Mouse (Mus musculus) cerebellum, adult 9-10 months (tissue): ENCODE measurements at regions not wholly inside any gene's neighbourhood (a gene's known extent, or its start where the extent isn't known, plus 50 kb on each side); places are given as distances from the start of the nearest gene placed in this dataset.
A peak's percentile ranks its signal among the peaks of the same experiment; 100 is the strongest.

Source experiments
- DNase-seq: peaks from one replicate; pipeline ENCODE4 v3.0.0; 2022

DNA sequence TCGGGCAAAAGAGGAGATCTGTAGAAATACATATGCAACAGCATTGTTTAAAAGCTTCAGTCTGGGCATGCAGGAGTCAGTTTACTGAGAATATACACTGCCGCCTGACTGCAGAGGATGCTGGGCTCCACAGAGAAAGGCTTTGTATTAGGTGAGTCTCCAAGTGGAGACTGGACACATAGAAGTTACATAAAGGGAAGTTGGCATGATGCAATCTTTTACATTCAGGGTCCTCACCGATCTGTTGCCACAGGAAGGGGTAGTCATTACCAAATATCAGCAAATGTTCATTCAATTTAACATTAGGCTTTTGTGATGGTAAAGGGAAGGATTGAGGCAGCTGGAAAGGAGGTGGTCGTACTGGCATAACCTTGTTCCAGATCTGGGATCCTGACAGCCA is 89.7 kb upstream of the Arntl start:
- no peak for DNase-seq

DNA sequence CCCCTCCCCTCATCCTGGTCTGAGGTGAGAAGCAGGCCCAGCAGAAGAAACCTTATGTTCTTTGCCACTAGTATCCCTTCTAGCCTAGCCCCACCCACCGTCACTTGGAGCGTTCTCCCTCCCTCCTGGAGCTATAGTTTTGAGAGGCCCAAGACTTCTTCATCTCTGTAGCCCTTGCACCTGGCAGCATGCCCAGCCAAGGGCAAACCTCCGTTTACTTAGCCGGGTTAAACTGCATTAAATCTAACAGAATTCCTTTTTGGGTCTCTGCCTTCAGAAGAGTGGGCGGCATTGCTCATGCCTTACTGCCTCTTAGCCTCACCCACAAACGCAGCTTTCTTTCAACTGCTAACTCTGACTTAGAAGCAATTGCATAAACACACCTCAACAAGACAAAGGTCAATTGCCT is 85.3 kb upstream of the Arntl start:
- DNase-seq: no peak

DNA sequence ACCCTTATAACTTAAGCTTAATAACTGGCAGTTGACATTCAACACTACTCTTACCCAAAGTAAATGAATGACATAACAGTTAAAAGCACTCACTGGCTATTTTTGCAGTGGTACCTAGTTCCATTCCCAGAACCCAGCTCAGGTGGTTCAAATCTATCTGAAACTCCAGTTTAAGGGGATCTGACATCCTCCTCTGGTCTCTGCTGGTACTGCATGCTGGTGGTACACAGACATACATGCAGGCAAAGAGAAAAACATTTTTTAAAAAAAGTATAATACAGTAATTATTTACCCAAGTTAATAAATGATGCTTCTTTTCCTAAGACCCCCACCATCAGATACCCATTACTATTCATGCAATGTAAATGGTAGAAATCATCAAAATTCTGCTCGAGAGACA is 81.3 kb upstream of the Arntl start:
- no peak for DNase-seq

DNA sequence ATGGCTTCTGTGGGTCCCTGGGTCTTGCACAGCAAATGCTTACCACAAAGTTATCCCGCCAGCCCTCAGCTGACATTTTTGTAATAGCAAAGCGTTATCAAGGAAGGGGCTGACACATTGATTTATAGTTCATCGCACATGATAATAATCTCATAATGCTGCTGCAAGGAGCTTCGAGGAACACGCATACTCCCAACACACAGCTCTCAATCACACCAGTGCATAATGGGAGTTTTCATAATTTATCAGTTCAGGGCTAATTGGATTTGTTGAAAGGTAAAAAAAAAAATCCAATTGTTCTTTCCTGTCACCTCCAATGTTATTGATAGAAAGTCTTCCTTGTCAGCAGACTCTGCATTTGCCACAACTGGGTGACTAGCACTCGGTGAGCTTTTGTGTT is 76.7 kb upstream of the Arntl start:
- no peak for DNase-seq

DNA sequence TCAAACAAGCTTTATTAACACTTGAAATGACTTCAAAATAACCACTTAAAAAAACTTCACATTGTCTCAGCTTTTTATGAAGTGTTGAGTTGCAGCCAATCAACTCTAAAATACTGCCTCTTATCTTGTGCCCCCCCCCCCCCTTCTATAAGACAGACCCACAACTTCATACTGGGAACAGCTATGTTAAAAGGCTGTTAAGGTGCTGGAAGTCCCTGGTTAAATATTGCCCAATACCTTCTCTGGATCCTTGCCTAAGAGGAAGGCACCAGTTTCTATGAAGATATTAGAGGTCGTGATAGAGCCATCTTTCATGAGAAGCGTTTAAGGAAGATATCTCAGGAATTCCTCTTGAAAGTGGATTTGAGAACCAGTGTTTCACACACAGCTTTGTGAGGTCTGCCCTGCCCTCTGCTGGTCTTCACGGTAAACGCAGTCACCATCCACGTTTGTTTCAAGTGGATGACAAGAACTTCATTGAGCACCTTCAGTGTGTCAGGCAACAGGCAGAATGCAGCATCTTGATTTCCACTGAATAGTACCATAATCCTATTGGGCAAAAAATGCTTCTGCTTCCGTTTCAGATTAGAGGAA is 75.2 kb upstream of the Arntl start:
- DNase-seq: peak; percentile 90

DNA sequence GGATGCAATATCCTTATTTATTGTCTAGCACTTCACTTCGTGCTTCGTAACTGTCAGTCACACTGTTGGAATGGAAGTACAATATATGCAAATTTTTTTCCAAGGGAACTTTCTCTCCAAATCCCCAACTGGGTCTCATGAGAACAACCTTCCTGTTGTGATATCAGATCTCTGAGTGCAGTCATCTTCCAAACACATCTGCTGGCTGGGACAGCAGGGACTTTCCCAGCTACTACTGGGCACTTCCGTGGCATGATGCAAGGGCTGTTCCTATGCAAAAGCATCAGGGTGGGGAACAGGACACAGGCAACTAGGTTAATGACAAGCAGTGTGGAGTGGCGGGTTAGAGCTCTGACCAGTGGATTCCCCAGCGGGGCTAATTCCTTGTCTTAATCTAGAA is 73.4 kb upstream of the Arntl start:
- DNase-seq: no peak

DNA sequence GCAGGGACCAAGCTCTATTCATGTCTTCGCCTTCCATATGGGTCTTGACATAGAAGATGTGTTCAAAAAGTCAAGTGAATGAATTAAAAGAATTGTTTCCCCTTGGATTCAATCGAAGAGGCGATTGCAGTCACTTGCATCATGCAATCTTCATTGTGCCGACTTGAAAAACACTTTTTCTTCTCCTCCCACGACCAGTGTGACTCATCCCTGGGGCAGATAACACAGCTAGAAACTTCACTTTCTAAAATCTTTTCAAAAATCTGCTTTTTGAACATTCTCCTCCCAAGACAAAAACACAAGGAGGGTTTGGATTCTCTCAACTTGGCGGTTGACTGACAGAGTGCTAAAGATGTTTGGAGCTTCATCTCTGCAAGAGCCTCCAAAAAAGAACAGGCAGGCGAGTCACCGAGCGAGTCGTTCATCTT is 67.2 kb upstream of the Arntl start:
- DNase-seq: no peak

DNA sequence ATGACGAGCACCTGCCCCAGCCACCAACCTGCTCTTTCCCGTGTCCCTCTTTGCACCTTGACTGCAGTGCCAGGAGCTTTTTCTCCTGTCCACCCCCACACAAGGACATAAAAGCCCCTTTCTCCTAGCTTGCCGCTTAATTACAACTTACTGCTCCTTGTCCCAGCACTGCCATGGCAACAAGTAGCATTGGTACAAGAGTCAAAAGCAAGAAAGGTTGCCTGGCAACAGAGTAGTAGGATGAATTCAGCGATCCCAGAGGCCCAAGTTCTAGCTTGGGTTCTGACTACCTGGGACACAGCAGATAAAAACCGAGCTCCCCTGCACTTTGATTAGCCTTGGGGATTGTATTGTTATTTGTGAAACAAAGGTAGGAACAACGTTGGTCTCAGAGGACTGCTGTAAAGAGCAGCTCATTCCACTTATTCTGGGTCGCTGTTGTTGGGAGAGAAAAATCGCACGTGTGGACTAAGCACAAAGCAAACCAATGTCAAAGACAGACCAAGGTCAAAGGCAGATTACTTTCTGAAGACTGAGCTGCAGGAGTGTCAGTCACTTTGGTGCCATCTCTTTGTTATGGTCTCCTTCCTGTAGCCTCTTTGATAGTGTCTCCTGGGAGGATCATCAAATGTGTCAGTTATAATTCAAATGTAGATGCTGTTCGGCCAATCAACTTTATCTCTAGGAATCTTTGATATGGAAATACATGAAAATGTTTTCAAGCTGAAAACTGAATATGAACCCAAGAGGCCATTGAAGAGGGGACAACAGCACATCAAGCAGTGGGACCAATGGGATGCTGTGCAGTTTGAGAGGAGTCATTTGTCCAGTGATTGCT is 65.2 kb upstream of the Arntl start:
- no peak for DNase-seq

DNA sequence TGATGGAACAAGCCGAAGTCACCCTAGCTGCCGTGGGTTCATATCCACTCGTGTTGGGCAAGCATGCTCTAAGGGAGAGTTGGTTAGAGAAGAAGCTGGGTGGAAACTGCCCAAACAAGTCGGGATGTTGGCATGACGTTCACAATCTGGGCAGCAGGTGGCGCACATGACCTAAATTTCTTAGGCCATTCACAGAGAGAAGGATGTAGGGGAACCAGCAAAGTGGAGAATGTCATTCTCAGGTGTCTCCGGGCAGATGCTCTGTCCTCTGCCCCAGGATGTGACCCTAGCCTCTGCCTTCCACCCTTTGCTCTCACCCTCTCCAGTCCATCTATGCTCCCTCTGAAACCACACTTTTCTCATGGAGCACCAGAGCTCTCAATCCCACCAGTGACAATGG is 63.7 kb upstream of the Arntl start:
- peak; percentile 89 for DNase-seq

DNA sequence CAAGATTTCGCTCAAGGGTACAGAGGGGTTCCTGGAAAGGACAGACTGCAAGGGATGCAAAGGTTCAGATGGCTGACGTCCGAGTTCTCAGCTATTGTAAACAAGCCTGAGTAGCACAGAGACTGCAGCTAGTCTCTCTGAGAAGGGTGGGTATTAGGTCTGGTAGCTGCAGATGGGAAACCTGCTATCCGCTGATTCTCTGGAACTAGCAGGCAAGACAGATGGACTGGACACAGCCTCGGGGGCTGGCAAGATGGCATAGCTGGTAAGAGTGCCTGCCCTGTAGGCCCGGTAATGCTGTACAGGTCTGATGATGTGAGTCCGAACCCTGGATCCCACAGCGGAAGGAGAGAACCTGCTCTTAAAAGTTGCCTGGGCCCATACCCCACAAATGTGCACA is 62.2 kb upstream of the Arntl start:
- DNase-seq: no peak

DNA sequence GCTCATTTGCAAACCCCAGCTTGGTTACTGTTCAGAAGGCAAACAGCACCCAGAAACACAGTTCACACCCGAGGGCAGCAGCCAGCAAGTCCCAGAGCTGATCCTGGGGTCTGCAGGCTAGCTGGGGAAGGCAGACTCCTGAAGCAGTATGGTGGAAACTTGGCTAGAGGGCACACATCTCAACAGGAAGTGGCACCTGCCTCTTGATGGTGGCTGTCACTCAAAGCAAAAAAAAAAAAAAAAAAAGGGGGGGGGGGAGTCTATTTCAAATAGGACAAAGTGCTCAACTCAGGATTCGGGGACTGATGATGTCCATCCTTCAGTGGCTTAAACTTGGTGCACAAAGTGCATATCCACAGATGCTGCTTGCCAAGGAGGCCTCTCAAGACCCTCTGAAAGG is 61.2 kb upstream of the Arntl start:
- DNase-seq: no peak

DNA sequence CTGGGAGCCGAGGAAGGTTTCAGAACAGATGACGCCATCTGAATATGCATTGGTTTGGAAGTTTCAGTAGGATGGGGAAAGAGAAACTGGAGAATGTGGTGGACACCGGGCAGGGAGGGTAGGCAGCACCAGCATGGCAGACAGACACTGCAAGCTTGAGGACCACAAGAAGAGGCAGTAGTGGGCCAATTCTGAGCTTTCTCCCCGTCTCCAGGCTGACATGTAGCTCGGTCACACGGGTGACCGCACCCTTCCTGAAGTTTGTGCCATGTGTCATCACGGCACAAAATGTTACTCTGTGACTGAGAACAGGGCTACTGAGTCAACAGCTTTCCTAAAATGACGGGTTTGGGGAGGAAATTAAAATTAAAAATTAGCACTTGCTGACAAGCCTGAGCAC is 60.7 kb upstream of the Arntl start:
- DNase-seq: no peak

DNA sequence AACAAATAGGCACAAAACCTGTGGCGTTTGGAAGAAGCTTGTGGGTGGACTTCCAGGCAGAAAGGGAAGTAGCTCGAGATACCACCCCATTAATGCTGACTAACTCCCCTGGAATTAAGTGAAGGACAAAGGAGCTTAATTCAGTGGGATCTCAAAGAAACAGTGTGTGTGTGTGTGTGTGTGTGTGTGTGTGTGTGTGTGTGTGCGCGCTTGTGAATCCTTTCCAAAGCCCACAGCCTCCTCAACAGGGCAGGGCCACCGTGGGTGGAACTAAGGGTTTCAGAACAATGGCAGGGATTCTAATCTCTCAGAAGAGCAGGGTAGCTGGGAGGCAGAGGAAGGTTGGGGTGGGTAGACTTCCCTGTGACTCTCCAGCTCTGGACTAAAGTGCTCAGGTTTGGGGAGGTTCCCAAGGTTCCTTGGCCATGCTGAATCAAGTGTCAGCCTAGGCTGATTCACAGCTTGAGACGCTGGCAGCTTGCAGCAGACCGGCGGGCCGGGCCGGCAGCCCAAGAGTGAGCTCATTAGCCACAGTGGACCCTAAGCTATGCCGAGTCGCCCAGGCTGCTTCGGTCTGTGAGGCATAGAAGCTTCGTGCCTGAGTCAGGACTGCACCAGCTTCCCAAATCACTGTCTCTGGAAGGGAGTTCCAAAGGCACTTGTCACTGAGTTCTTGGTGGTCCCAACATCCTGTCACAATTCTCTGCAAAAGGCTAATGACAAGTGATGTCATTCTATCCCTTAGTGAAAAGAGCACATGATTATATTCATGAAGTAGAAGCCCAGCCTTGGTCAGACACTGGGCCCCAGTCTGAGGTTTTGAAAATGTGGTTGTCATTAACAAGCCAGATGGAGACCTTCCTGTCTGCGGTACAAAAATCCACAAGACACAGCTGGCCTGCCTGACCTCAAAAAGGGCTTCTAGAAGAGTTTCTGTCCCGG is 59.6 kb upstream of the Arntl start:
- DNase-seq: peak; percentile 69

DNA sequence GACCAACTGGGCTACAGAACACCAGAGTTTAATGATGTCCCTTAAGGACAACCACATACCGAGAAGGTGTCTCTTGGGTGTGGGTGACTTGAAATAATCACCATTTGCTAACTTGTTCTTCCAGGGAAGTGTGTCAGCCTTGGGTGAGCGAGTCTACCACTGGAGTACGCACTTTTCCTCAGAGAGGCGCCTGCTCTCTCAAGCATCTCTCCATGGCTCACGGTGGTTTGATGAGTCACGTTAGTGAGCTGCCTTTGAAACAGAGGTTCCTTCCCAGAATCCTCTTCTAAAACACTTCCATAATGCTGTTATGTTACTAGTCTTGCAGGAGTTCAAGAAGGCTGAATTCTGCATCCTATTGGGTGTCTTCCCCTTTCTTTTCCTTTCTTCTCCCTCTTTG is 58.6 kb upstream of the Arntl start:
- DNase-seq: no peak

DNA sequence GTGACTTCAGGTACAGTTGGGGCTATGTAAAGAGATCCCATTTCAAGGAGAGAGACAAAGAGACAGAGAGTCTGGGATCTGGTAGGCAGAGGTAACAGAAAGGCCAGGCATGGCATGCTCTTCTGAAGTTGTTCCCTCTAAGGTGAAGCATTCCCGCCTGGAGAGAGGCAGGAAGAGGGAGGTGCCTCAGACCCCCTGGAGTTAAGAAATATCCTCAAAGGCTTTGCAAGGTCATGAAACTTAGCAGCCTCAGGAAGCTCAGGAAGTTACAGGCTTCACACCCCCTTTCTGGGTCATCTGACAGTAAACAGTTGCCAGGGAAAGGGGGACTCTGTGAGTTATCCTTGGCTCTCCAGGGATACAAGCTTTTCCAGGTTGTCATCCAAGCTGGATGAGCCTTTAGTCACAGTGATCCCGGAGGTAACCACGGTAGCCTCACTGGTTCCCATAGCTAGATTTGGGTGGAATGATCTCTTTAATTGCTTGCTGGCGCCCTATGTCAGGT is 57.2 kb upstream of the Arntl start:
- no peak for DNase-seq

DNA sequence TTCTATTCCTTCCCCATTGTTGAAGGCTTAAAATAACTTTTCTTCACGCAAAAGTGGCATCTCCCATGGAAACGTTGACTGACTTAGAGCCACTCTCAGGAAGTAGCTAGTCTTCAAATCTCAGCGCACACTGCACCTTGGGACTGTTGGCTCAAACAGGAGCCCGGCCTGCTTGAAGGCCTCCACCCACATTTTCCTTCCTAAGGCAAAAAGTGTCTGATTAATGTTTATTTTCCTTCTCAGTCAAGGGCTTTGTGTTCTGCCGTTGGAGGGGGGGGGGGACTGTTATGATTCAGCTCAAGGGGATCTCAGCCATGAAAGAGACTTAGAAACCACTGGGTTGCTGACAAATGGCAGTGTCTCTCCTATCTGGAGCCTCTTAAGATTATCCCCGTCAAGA is 56.5 kb upstream of the Arntl start:
- no peak for DNase-seq

DNA sequence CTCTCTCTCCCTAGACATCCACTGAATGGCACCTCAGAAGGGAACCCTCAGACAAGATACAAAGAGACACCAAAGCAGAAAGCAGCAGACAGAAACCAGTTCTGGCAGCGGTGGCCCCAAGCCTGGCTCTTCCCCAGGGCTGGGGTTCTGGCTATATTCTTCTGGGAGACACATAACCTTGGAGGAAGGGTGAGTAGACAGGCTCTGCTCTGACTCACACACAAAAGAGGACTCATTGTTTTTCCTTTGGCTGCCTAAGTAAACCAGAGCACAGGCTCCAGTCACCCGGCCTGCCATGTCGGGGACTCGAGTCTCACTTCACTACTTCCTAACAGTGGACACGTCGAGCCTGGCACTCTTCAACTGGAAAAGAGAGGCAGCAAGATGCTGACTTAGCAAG is 55.8 kb upstream of the Arntl start:
- DNase-seq: no peak

DNA sequence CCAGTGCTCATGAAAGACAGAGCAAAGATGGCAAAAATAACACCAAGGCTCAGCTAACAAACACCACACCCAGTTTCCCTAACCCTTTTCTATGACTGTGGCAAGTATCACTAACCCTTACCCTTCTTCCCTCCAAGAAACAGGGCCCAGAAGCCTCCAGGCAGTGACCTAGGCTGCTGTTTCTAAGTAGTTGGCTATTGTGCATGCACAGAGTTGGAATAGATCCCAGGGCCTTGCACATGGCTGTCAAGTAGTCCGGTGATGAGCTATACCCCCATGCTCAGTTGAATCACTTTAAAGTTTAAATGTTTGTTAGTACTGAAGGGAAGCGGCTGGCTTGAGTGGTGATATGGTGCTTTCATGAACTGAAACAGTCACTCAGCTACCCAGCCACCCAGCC is 53.9 kb upstream of the Arntl start:
- no peak for DNase-seq

DNA sequence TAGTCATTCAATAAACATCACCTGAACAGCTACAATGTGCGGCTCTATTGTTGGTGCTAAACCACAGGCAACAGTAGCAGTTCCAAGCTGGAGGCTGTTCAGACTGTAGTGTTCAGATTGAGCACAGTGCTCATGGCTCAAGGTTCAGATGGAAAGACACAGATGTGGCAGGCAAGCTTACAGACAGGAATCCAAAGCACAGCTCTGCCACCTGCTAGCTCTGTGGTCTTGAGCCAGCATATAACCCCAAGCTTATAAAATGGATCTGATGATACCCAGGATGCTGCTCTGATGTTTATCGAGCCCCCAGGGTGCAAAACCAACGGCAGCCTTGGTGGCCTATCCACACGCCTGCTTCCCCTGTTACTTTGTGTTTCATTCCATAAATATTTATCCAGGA is 53.2 kb upstream of the Arntl start:
- no peak for DNase-seq

DNA sequence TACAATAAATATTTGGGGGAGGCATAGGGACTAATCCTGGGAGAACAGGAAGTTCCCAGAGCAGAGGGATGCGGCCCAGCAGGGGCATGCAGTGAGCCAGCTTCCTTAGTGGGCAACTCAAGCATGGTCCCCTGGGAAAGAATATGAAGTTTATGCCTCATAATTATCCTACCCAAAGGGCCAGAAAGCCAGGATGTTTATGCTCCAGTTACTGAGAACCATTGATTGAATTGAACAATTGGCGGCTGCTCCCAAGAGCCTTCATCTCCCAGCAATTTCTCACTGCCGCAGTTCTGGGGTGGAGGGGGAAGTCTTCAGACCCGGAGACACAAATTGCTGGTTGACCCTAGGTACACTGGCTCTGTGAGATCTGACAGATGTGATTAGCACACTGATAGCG is 50.9 kb upstream of the Arntl start:
- DNase-seq: no peak

DNA sequence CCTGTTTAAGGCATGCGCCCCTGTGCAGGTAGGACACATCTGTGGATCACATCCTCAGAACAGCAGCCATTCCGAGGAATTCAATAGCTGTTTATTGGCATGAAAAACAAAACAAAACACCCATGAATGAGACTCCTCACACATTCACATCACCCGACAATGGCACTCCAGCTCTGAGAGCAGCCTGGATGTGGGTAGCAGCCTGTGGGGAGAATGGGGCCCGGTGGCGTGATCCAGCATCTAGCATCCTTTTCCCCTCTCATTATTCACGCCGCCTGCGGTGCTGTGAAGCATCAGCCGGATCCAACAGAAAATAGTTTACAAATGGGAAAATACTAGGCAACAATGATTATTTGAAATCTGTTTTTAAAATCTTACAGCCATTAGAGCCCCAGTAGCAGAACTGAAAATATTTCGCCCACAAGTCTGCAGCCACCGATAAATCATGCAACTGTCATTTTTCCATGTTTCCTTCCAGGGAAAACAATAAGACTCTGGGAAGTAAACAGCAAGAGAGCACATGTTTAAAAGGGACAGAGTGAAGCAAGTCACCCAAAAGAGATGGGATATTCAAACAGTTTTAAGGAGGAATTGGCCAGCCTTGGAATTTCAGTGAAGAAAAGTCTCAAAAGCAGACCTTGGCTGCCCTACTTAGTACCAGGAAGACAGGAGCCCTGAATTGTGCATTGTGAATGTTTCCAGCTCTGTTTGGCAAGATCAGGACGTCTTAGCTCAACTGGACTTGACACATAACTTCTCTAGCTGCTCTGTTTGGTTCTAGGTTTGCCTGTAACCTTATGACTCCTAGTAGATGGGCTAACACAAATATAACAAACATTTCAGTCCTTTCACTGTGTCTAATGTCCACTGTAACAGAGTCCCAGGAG is 50.2 kb upstream of the Arntl start:
- no peak for DNase-seq
